Mouse (Mus musculus) testis, adult 2 months (tissue): ENCODE results near the gene Cbfa2t3. TPM values are rescaled to one million over a fixed set of nuclear protein-coding genes. Genes with fewer than 3 reads are reported as not detected.

Source experiments
- H3K27ac ChIP-seq: fragments of 200-500 bp; 2 replicates; pipeline ENCODE4 v1.5.1; 2012; ENCODE audit warnings: low read depth, low read length; ENCODE audit not compliant: control insufficient read depth, insufficient read depth
- H3K27me3 ChIP-seq: fragments of 200-500 bp; 2 replicates; pipeline ENCODE4 v1.6.1; 2012; ENCODE audit warnings: mild to moderate bottlenecking, low read length, moderate library complexity; ENCODE audit not compliant: control insufficient read depth, insufficient read depth
- H3K36me3 ChIP-seq: fragments of 200-500 bp; 2 replicates; pipeline ENCODE4 v1.6.1; 2012; ENCODE audit warnings: mild to moderate bottlenecking, low read length; ENCODE audit not compliant: control insufficient read depth, insufficient read depth
- H3K4me1 ChIP-seq: fragments of 200-500 bp; 2 replicates; pipeline ENCODE4 v1.6.1; 2012; ENCODE audit warnings: low read length; ENCODE audit not compliant: control insufficient read depth, insufficient read depth
- H3K4me3 ChIP-seq: fragments of 200-500 bp; 2 replicates; pipeline ENCODE4 v1.5.1; 2012; ENCODE audit warnings: low read depth, mild to moderate bottlenecking, low read length, moderate library complexity, mixed read lengths; ENCODE audit not compliant: control insufficient read depth
- CTCF ChIP-seq: fragments of 200-500 bp; IDR thresholded peaks from 2 replicates; pipeline ENCODE4 v1.5.1; 2012; ENCODE audit warnings: low read depth, mild to moderate bottlenecking, inconsistent platforms, low read length, moderate library complexity; ENCODE audit not compliant: control insufficient read depth, insufficient read depth, insufficient replicate concordance
- POLR2A ChIP-seq: fragments of 200-500 bp; IDR thresholded peaks from 2 replicates; pipeline ENCODE4 v1.6.1; 2012; ENCODE audit warnings: low read depth, mild to moderate bottlenecking, inconsistent platforms, low read length, moderate library complexity; ENCODE audit not compliant: control insufficient read depth
- polyA plus RNA-seq: library from polyadenylated mRNA; depleted of rRNA; stranded (reverse); fragments of >200 nt; gene quantifications from 2 replicates; pipeline ENCODE4 v1.2.3, GENCODE M21; 2012

Cbfa2t3 gene
- polyA plus RNA-seq, 1 experiment, result 0.59 TPM

DNA sequence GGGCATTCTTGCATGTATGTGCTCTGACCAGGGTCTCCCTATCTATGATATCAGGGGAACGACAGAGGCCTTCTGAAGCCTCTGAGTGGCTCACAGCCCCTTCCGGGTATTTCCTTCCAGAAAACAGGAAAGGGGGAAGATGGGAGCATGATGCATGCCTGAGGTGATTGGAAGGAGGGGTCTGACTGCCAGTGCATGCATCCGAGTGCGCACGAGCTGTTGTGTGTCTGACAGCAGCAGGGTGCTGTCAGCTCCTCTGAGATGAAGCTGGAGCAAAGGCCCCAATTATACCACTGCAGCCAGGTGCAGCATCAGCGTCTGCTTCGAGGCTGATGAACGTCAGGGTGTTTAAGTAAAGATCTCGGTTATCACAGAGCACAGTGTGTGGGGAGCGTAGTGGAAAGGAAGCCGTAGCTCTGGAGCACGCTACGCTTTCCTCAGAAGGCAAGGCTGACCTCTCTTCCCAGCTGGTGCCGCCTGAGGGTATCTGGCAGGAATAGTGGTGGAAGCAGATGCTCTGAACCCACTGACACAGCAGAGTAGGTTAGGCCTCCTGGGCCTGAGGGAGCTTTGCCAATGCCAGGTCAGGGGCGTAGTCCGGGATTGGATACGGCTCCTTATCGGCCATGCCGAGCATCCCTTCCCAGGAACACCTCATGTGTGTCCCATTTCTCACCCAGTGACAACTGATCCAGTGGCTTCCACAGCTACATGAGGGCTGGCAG lies 105.0 kb downstream of the Cbfa2t3 start:
- Histone ChIP-seq H3K27me3 (no peaks in the 10 kb centered on the region), H3K4me1 (no peaks in the 10 kb centered on the region), H3K36me3 (no peaks in the 10 kb centered on the region), H3K27ac (no peak overlapping the region), H3K4me3 (no peak overlapping the region)
- TF ChIP-seq CTCF, result no peak
- no peak for TF ChIP-seq POLR2A

DNA sequence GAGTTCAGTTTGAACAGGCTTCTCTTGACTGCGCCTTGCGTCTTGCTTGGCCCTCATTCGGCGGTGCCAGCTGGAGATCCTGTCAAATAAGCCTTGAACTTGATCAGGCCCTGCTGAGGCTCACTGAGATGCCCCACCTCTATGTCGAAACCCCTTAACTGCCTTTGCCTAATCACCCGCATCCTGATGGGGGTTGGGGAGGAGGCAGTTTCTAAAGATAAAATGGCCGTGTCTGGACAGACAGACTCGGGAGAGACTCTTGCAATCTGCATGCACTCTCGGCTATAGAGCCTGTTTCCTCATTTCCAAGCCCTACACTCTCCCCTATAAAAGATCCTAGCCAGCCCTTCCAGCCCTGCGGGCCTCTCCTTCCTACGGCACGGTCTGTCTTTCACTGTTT lies 105.7 kb downstream of the Cbfa2t3 start:
- TF ChIP-seq POLR2A, result no peak
- no peak for TF ChIP-seq CTCF

GRCm38 (mm10) chr8:122586749-122587148 lies 112.2 kb downstream of the Cbfa2t3 start:
- Histone ChIP-seq H3K27me3 (no peaks in the 10 kb centered on the region), H3K36me3 (no peaks in the 10 kb centered on the region), H3K27ac (no peak overlapping the region), H3K4me1 (peaks cover 5% of the 10 kb centered on the region), H3K4me3 (no peak overlapping the region)
- TF ChIP-seq POLR2A (no peak), CTCF (no peak)

More for the DNA sequence above, 105.7 kb downstream of the Cbfa2t3 start:
- Histone ChIP-seq H3K27me3 (no peaks in the 10 kb centered on the region), H3K4me3 (no peak overlapping the region), H3K36me3 (no peaks in the 10 kb centered on the region), H3K4me1 (no peaks in the 10 kb centered on the region), H3K27ac (no peak overlapping the region)

- Histone ChIP-seq H3K27ac (no peak overlapping the region), H3K4me1 (peaks cover 5% of the 10 kb centered on the region), H3K27me3 (no peaks in the 10 kb centered on the region), H3K4me3 (no peak overlapping the region), H3K36me3 (no peaks in the 10 kb centered on the region)
- TF ChIP-seq POLR2A (no peak), CTCF (no peak)
Observed at GRCm38 (mm10) chr8:122586171-122586570, 112.7 kb downstream of the Cbfa2t3 start.

DNA sequence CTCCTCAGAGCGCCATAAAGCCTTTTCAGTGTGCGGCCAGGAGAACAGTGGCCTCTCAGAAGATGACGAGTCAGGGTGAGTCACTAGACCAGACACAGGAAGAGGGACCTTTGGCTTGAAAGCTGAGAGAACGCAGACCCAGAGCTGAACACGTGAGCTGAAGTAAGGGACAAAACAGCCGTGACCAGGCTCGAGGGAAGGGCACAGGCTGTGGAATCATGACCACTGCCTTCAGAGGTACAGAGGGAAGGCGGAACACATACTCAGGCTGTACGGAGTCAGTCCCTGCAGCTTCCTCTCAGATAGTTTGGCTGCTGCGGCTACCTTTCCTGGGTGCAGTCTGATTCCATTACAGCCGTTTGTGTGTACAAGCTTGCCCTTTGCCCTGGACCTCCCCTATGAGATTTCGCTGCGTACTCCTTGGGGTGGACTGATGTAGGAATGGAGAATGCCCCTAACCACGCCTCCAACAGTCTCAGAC lies 113.5 kb downstream of the Cbfa2t3 start:
- H3K4me3 ChIP-seq, result no peak overlapping the region
- no peaks in the 10 kb centered on the region for H3K27me3 ChIP-seq
- H3K36me3 ChIP-seq, result no peaks in the 10 kb centered on the region
- H3K4me1 ChIP-seq, result peaks cover 5% of the 10 kb centered on the region
- H3K27ac ChIP-seq, result no peak overlapping the region
- no peak for TF ChIP-seq CTCF
- TF ChIP-seq POLR2A, result no peak

- H3K4me1 ChIP-seq, result peaks cover 5% of the 10 kb centered on the region
- TF ChIP-seq POLR2A, result no peak
- no peak for TF ChIP-seq CTCF
- H3K4me3 ChIP-seq, result no peak overlapping the region
- H3K36me3 ChIP-seq, result no peaks in the 10 kb centered on the region
- no peak overlapping the region for H3K27ac ChIP-seq
- no peaks in the 10 kb centered on the region for H3K27me3 ChIP-seq
Observed at GRCm38 (mm10) chr8:122584981-122585380, 113.9 kb downstream of the Cbfa2t3 start.

GRCm38 (mm10) chr8:122580926-122581325 lies 118.0 kb downstream of the Cbfa2t3 start:
- TF ChIP-seq CTCF (no peak), POLR2A (no peak)
- Histone ChIP-seq H3K27ac (no peak overlapping the region), H3K27me3 (no peaks in the 10 kb centered on the region), H3K4me1 (peaks cover 10% of the 10 kb centered on the region), H3K36me3 (no peaks in the 10 kb centered on the region), H3K4me3 (no peak overlapping the region)
